ENCODE assay signal across 19 mouse cellular contexts in genomic region chr9:123713111-123713510, GRCm38 (mm10). TPM values are rescaled to one million over a fixed set of nuclear protein-coding genes. Genes with fewer than 3 reads are reported as not detected.
DNase-seq lines count a peak whose midpoint lies in the region; ATAC-seq and TF ChIP-seq lines count a peak whose summit lies in the region.
"Had no signal": no experiment of that assay in that cellular context is flagged by ENCODE, and none has a peak within 500 bp of the region (broad histone marks: within the 10 kb centered on the region; RNA-seq: fewer than 3 reads in every experiment).

No protein-coding gene starts in this region.

- no peak overlapping the region for H3K4me2 ChIP-seq in midbrain, postnatal 0 days (ENCODE audit: low read depth, low read length, poor library complexity, severe bottlenecking)
- no peak overlapping the region for H3K4me2 ChIP-seq in midbrain, embryonic 15.5 days
- H3K4me2 ChIP-seq in CH12.LX (ENCODE audit: insufficient read depth, low read depth, poor library complexity, severe bottlenecking) = no peak overlapping the region
- H3K4me2 ChIP-seq: midbrain, embryonic 13.5 days; neural tube, embryonic 12.5 days had no signal

- dilution Hi-C loops in CH12.LX (cut with MboI; ENCODE audit: extremely low pct_ligation_motif_present, extremely low pct_unique_long_range_greater_than_20kb, low sequenced_read_pairs) = no loop called here

- no peak for TF ChIP-seq EP300 in CH12.LX (IDR thresholded peaks at IDR 0.05; ENCODE audit: low read length)

- no peak overlapping the region for H3K4me3 ChIP-seq in kidney, adult 2 months (ENCODE audit: insufficient read depth, low read depth, low read length)
- H3K4me3 ChIP-seq in midbrain, postnatal 0 days (ENCODE audit: low read depth, low read length) = no peak overlapping the region
- H3K4me3 ChIP-seq in midbrain, embryonic 15.5 days = no peak overlapping the region
- H3K4me3 ChIP-seq in CH12.LX (replicated peaks in 1 of 3; ENCODE audit: low read depth in 2 of 3, low read length in 2 of 3, poor library complexity in 1 of 3) = no peak overlapping the region
- no peak overlapping the region for H3K4me3 ChIP-seq in heart, embryonic 10.5 days
- H3K4me3 ChIP-seq: erythroblast, embryonic 14.5 days; gastrocnemius, adult 2 months; midbrain, embryonic 13.5 days; neural tube, embryonic 12.5 days had no signal

- in situ Hi-C loops in CH12.LX (cut with MboI; ENCODE audit: low pct_ligation_motif_present, low pct_unique_long_range_greater_than_20kb, low sequenced_read_pairs) = loop anchor here (10.0 kb wide), 1 partner anchor 52 kb away; no protein-coding TSS in a partner anchor

- peaks cover 4% of the 10 kb centered on the region; the same call in 1 of the 2 replicates for H3K4me1 ChIP-seq in kidney, adult 2 months (ENCODE audit: control insufficient read depth, insufficient read depth, low read length)
- H3K4me1 ChIP-seq in midbrain, postnatal 0 days (ENCODE audit: insufficient read depth, low read length) = peaks cover 5% of the 10 kb centered on the region; the same call in 1 of the 2 replicates
- peaks cover 15% of the 10 kb centered on the region for H3K4me1 ChIP-seq in midbrain, embryonic 15.5 days
- H3K4me1 ChIP-seq in CH12.LX (ENCODE audit: control insufficient read depth in 1 of 2, insufficient read depth in 2 of 2) = peaks cover 5 to 14% of the 10 kb centered on the region in 2 experiments; a peak in 3 of 4 replicates
- peaks cover 7% of the 10 kb centered on the region; the same call in 1 of the 2 replicates for H3K4me1 ChIP-seq in heart, embryonic 10.5 days

- intact Hi-C loops in gastrocnemius, postnatal 14 days (cut with DNase I; ENCODE audit: low total_unique reads) = no loop called here

- H3K9ac ChIP-seq in midbrain, postnatal 0 days (replicated peaks; ENCODE audit: low read length, poor library complexity, severe bottlenecking) = no peak overlapping the region
- H3K9ac ChIP-seq in midbrain, embryonic 15.5 days = no peak overlapping the region
- no peak overlapping the region for H3K9ac ChIP-seq in CH12.LX (ENCODE audit: insufficient read depth, low read depth)
- H3K9ac ChIP-seq: midbrain, embryonic 13.5 days; neural tube, embryonic 12.5 days had no signal

- DNase-seq in kidney, adult 2 months = peak; percentile 21
- DNase-seq in kidney, adult 18-20 months = no peak
- no peak for DNase-seq in midbrain, postnatal 0 days (ENCODE audit: low spot score)
- DNase-seq in CH12.LX (ENCODE audit: extremely low read depth) = peak; percentile 24
- peak; percentile 5 for DNase-seq in ZHBTc4 (ENCODE audit: low read depth, low spot score)
- DNase-seq in gastrocnemius, postnatal 14 days = no peak
- DNase-seq in heart, embryonic 10.5 days (ENCODE audit: low spot score) = no peak
- DNase-seq: adrenal gland, postnatal 36 days; cerebellum, adult 9-11 months; gastrocnemius, adult 2 months; right cerebral cortex, postnatal 25 days had no signal

- peaks cover 2% of the 10 kb centered on the region for H3K36me3 ChIP-seq in kidney, adult 2 months (ENCODE audit: control insufficient read depth, insufficient read depth, low read length)
- peaks cover 14% of the 10 kb centered on the region; the same call in 1 of the 2 replicates for H3K36me3 ChIP-seq in midbrain, postnatal 0 days (ENCODE audit: insufficient read depth, low read length)
- peaks cover 20% of the 10 kb centered on the region for H3K36me3 ChIP-seq in midbrain, embryonic 15.5 days (replicated peaks)
- H3K36me3 ChIP-seq in CH12.LX (replicated peaks in 1 of 2; ENCODE audit: control insufficient read depth in 1 of 2, insufficient read depth in 1 of 2, low read length in 1 of 2) = peaks cover 13 to 27% of the 10 kb centered on the region in 2 experiments
- peaks cover 25% of the 10 kb centered on the region for H3K36me3 ChIP-seq in heart, embryonic 10.5 days

- TF ChIP-seq POLR2A in kidney, adult 2 months (IDR thresholded peaks at IDR 0.05; ENCODE audit: low read depth, low read length) = no peak
- TF ChIP-seq POLR2A in CH12.LX (IDR thresholded peaks at IDR 0.05; ENCODE audit: low read depth, low read length) = no peak

- H3K27me3 ChIP-seq in kidney, adult 2 months (replicated peaks; ENCODE audit: control insufficient read depth, insufficient read depth, low read length) = no peaks in the 10 kb centered on the region
- no peaks in the 10 kb centered on the region for H3K27me3 ChIP-seq in midbrain, postnatal 0 days (ENCODE audit: insufficient read depth, low read length)
- H3K27me3 ChIP-seq in midbrain, embryonic 15.5 days (replicated peaks) = no peaks in the 10 kb centered on the region
- H3K27me3 ChIP-seq in CH12.LX (replicated peaks) = no peaks in the 10 kb centered on the region
- H3K27me3 ChIP-seq in heart, embryonic 10.5 days (ENCODE audit: insufficient read depth, poor library complexity, severe bottlenecking) = no peaks in the 10 kb centered on the region
- H3K27me3 ChIP-seq: midbrain, embryonic 13.5 days; neural tube, embryonic 12.5 days had no signal

- no peak overlapping the region for H3K27ac ChIP-seq in kidney, adult 2 months (ENCODE audit: insufficient read depth, low read depth, low read length)
- H3K27ac ChIP-seq in midbrain, postnatal 0 days (ENCODE audit: low read depth, low read length) = no peak overlapping the region
- H3K27ac ChIP-seq in midbrain, embryonic 15.5 days = no peak overlapping the region
- H3K27ac ChIP-seq in CH12.LX (ENCODE audit: insufficient read depth, low read depth) = no peak overlapping the region
- H3K27ac ChIP-seq in heart, embryonic 10.5 days = no peak overlapping the region
- H3K27ac ChIP-seq: gastrocnemius, adult 2 months; midbrain, embryonic 13.5 days; neural tube, embryonic 12.5 days had no signal

- no peak for ATAC-seq in midbrain, postnatal 0 days (ENCODE audit: low FRiP score)
- ATAC-seq in midbrain, embryonic 15.5 days (replicated peaks) = no peak
- ATAC-seq: forebrain, embryonic 16.5 days; midbrain, embryonic 13.5 days had no signal

- TF ChIP-seq RAD21 in CH12.LX (IDR thresholded peaks at IDR 0.05; ENCODE audit: low read depth, low read length) = peak; percentile 65

- H3K79me2 ChIP-seq in CH12.LX (replicated peaks; ENCODE audit: control insufficient read depth, extremely low read depth, insufficient read depth, poor library complexity, severe bottlenecking) = peaks cover 5% of the 10 kb centered on the region; the same call in 1 of the 2 replicates

- 71% methylated on average over 2 of the region's 2 CpGs for WGBS in kidney, adult 2 months
- 86% methylated on average over 2 of the region's 2 CpGs for WGBS in midbrain, postnatal 0 days
- 83% methylated on average over 2 of the region's 2 CpGs for WGBS in midbrain, embryonic 15.5 days
- 74% methylated on average over 2 of the region's 2 CpGs for WGBS in heart, embryonic 10.5 days

- TF ChIP-seq CTCF in kidney, adult 2 months (conservative IDR thresholded peaks at IDR 0.05; ENCODE audit: insufficient read depth, insufficient read length, low read depth, low read length) = no peak
- peak; percentile 38; the same call in 1 of the 2 replicates for TF ChIP-seq CTCF in midbrain, postnatal 0 days (IDR thresholded peaks at IDR 0.05)
- peak in 1 of 2 experiments; percentile 68; a peak in 2 of 4 replicates for TF ChIP-seq CTCF in CH12.LX (conservative IDR thresholded peaks at IDR 0.05 in 1 of 2, IDR thresholded peaks at IDR 0.05 in 1 of 2; ENCODE audit: low read depth in 2 of 2, low read length in 2 of 2)

- no peaks in the 10 kb centered on the region for H3K9me3 ChIP-seq in midbrain, postnatal 0 days (ENCODE audit: low read length)
- no peaks in the 10 kb centered on the region for H3K9me3 ChIP-seq in midbrain, embryonic 15.5 days
- H3K9me3 ChIP-seq in CH12.LX (replicated peaks; ENCODE audit: low read length) = no peaks in the 10 kb centered on the region
- no peaks in the 10 kb centered on the region for H3K9me3 ChIP-seq in heart, embryonic 10.5 days
- H3K9me3 ChIP-seq: G1E; midbrain, embryonic 13.5 days; neural tube, embryonic 12.5 days had no signal

TF ChIP-seq in CH12.LX, 34 proteins besides CTCF, POLR2A, EP300 and RAD21:
- TF ChIP-seq GABPA (IDR thresholded peaks at IDR 0.05; ENCODE audit: insufficient replicate concordance, low read depth, low read length) (no peak), SMC3 (IDR thresholded peaks at IDR 0.05; ENCODE audit: low read depth, low read length) (peak; percentile 76), NELFE (IDR thresholded peaks at IDR 0.05; ENCODE audit: low read depth, low read length) (no peak)

RNA-seq across cellular contexts. Expression of gene Lztfl1, which starts 4.4 kb away (rescaled TPM):
- 4.5 and 5.3 TPM in 2 replicates for polyA plus RNA-seq in kidney, adult 2 months (2012; rRNA removed)
- total RNA-seq in midbrain, postnatal 0 days (2014; rRNA removed) = 35.4 and 37.0 TPM in 2 replicates
- polyA plus RNA-seq in midbrain, postnatal 0 days (2015; fragmentation: Nextera tagmentation; extraction: Ambion mirVana) = 44.4 and 47.3 TPM in 2 replicates
- 42.8 and 45.2 TPM in 2 replicates for polyA plus RNA-seq in midbrain, embryonic 15.5 days (2015; fragmentation: Nextera tagmentation; extraction: Ambion mirVana)
- total RNA-seq in CH12.LX (2012; rRNA removed) (17.6 and 17.8 TPM in 2 replicates), CH12.LX (2014; rRNA removed) (25.6 and 35.7 TPM in 2 replicates)
- polyA plus RNA-seq in CH12.LX (2012; ENCODE audit: insufficient read length, low read depth) = 28.3 and 36.7 TPM in 2 replicates
- 10 to 100 TPM; 16.2 to 20.2 TPM for total RNA-seq in gastrocnemius, postnatal 14 days (2021)
- 26.5 and 28.4 TPM in 2 replicates for polyA plus RNA-seq in heart, embryonic 10.5 days (2016; fragmentation: Nextera tagmentation; extraction: Ambion mirVana)

RNA-seq across cellular contexts. Expression of gene Slc6a20a, which starts 34.4 kb away (rescaled TPM):
- polyA plus RNA-seq in kidney, adult 2 months (2012; rRNA removed) = 26.8 and 40.4 TPM in 2 replicates
- total RNA-seq in midbrain, postnatal 0 days (2014; rRNA removed) = 54.1 and 64.9 TPM in 2 replicates
- polyA plus RNA-seq in midbrain, postnatal 0 days (2015; fragmentation: Nextera tagmentation; extraction: Ambion mirVana) = 41.8 and 52.4 TPM in 2 replicates
- polyA plus RNA-seq in midbrain, embryonic 15.5 days (2015; fragmentation: Nextera tagmentation; extraction: Ambion mirVana) = 14.6 and 18.1 TPM in 2 replicates
- total RNA-seq in CH12.LX (2012; rRNA removed) (not detected in 2 replicates), CH12.LX (2014; rRNA removed) (not detected in 2 replicates)
- not detected in 2 replicates for polyA plus RNA-seq in CH12.LX (2012; ENCODE audit: insufficient read length, low read depth)
- total RNA-seq in gastrocnemius, postnatal 14 days (2021) = not detected
- polyA plus RNA-seq in heart, embryonic 10.5 days (2016; fragmentation: Nextera tagmentation; extraction: Ambion mirVana) = not detected in 2 replicates
- total RNA-seq: gastrocnemius, adult 2 months; heart, postnatal 25 days had no signal
- polyA plus RNA-seq: G1E; limb, embryonic 11.5 days had no signal

RNA-seq across cellular contexts. Expression of gene Ccr9, which starts 34.9 kb away (rescaled TPM):
- 0.24 and 0.91 TPM in 2 replicates for polyA plus RNA-seq in kidney, adult 2 months (2012; rRNA removed)
- 0.05 and 1.1 TPM in 2 replicates for total RNA-seq in midbrain, postnatal 0 days (2014; rRNA removed)
- 0.28 and 0.48 TPM in 2 replicates for polyA plus RNA-seq in midbrain, postnatal 0 days (2015; fragmentation: Nextera tagmentation; extraction: Ambion mirVana)
- polyA plus RNA-seq in midbrain, embryonic 15.5 days (2015; fragmentation: Nextera tagmentation; extraction: Ambion mirVana) = 0.51 and 0.59 TPM in 2 replicates
- 0.04 TPM in 2 replicates for total RNA-seq in CH12.LX (2012; rRNA removed)
- not detected in 2 replicates for total RNA-seq in CH12.LX (2014; rRNA removed)
- polyA plus RNA-seq in CH12.LX (2012; ENCODE audit: insufficient read length, low read depth) = 0.09 and 0.10 TPM in 2 replicates
- under 1 TPM in 1 of 2 experiments, not detected in 1; 0.11 TPM for total RNA-seq in gastrocnemius, postnatal 14 days (2021)
- not detected in 2 replicates for polyA plus RNA-seq in heart, embryonic 10.5 days (2016; fragmentation: Nextera tagmentation; extraction: Ambion mirVana)
- total RNA-seq: gastrocnemius, adult 2 months; heart, postnatal 25 days had no signal
- polyA plus RNA-seq: erythroblast, embryonic 14.5 days; G1E had no signal

Comparison
In these comparisons a context has a peak if more than half of its experiments do, and no peak if none do; other contexts are left out.
1. DNase-seq: peak in kidney, adult 2 months (single experiment), CH12.LX (single experiment) and ZHBTc4 (single experiment); none in kidney, adult 18-20 months (single experiment), midbrain, postnatal 0 days (single experiment), gastrocnemius, postnatal 14 days (single experiment) and heart, embryonic 10.5 days (single experiment).
2. RNA of gene Slc6a20a, which starts 34.4 kb away (polyA plus RNA-seq): 41.8 to 52.4 TPM in midbrain, postnatal 0 days, 26.8 to 40.4 TPM in kidney, adult 2 months and 14.6 to 18.1 TPM in midbrain, embryonic 15.5 days; not detected in CH12.LX and not detected in heart, embryonic 10.5 days; every median in the first group is over 10 times any median in the second.